Mouse (Mus musculus): ENCODE data around the gene Trim56. TPM values are rescaled to one million over a fixed set of nuclear protein-coding genes. Genes with fewer than 3 reads are reported as not detected.

The Trim56 gene
- 0.25 and 3.2 TPM in 2 replicates for polyA plus RNA-seq (2021; fragmentation: Nextera tagmentation)
- long read RNA-seq, experiment 1, partial matches to known transcripts, result 0 of 1 reads
- long read RNA-seq, experiment 1, other reads (novel, unspliced or antisense), result 1 of 1 reads
- long read RNA-seq, experiment 2, partial matches to known transcripts, result 0 of 2 reads
- long read RNA-seq, experiment 2, other reads (novel, unspliced or antisense), result 2 of 2 reads

DNA sequence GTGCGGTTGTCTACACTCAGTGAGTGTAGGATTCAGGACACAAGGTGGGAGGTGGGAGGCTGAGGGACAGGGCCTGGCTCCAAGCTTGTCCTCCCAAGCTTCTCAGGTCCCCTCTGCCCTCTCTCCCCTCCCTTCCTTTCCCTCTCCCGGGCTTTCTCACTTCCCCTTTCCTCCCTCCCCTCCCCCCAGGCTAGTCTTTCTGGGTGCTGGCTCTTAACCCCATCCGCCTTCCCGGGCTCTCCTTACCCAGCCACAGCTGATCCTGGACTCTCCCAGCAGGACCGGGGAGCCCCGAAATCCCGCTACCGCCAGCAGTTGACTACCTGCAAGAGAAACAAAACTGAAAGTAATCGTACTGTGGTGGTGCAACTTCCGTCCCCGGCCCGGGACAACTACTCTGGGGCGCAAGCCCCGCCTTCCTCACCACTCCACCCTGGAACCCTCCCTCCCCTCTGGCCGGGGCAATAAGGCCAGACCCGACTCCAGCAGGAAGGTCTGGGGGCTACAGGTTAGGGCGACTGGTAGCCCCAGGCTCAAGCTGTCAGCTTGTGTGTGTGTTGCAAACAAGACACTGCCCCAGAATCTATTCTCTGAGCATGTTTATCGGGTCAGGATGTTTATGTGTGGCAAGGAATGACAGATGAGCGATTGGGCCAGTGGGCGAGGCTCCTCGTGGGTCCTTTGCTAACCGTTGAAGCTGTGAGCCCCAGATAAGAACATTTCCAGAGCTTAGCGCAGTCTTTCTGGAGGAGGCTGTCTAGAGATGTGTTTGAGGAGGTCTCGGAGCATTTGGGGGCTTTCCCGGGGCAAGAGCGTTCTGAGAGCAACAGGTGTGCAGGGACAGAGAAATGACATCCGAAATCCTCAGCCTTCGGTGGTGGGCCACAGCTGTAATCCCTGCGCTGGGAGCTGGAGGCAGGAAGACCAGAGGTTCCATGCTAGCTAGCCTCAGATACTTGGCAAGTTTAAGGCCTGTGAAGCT, at the start of gene Trim56:
Gene Trim56 (minus strand): TSS at position 344 of the 982 bp plus-strand sequence.

GRCm38 (mm10) chr5:137149272-137149882, 33.4 kb upstream of the Trim56 start, which contains the start of gene Muc3:
TSS of gene Muc3 (minus strand) at chr5:137149322.

GRCm38 (mm10) chr5:137072079-137072960, 43.7 kb downstream of the Trim56 start, which contains the start of gene Serpine1:
TSS of gene Serpine1 (minus strand) at chr5:137072268.

Other genes starting within 250 kb of the Trim56 start
- gene Col26a1, start 233.0 kb downstream of the Trim56 start, polyA plus RNA-seq (2021; fragmentation: Nextera tagmentation), result 0.53 and 1.1 TPM in 2 replicates
- 70.1 and 118 TPM in 2 replicates for gene Ift22, start 208.1 kb downstream of the Trim56 start, polyA plus RNA-seq (2021; fragmentation: Nextera tagmentation)
- 557 and 619 TPM in 2 replicates for gene Fis1, start 162.9 kb downstream of the Trim56 start, polyA plus RNA-seq (2021; fragmentation: Nextera tagmentation)
- 0.05 TPM in 1 of 2 replicates, not detected in the other for gene Cldn15, start 149.6 kb downstream of the Trim56 start, polyA plus RNA-seq (2021; fragmentation: Nextera tagmentation)
- gene Plod3, start 129.2 kb downstream of the Trim56 start, polyA plus RNA-seq (2021; fragmentation: Nextera tagmentation), result 11.7 and 12.9 TPM in 2 replicates
- gene Znhit1, start 128.2 kb downstream of the Trim56 start, polyA plus RNA-seq (2021; fragmentation: Nextera tagmentation), result 183 and 217 TPM in 2 replicates
- gene Vgf, start 89.8 kb downstream of the Trim56 start, polyA plus RNA-seq (2021; fragmentation: Nextera tagmentation), result 12.8 and 33.4 TPM in 2 replicates
- gene Ap1s1, start 70.1 kb downstream of the Trim56 start, polyA plus RNA-seq (2021; fragmentation: Nextera tagmentation), result 561 and 626 TPM in 2 replicates
- gene Serpine1, start 43.9 kb downstream of the Trim56 start, polyA plus RNA-seq (2021; fragmentation: Nextera tagmentation), result 0.10 and 0.27 TPM in 2 replicates
- gene Muc3, start 33.1 kb upstream of the Trim56 start, polyA plus RNA-seq (2021; fragmentation: Nextera tagmentation), result not detected in 2 replicates
- 0.20 and 0.25 TPM in 2 replicates for gene Muc3a, start 96.2 kb upstream of the Trim56 start, polyA plus RNA-seq (2021; fragmentation: Nextera tagmentation)
- 28.0 and 30.3 TPM in 2 replicates for gene Ache, start 171.3 kb upstream of the Trim56 start, polyA plus RNA-seq (2021; fragmentation: Nextera tagmentation)
- 13.8 and 13.9 TPM in 2 replicates for gene Ufsp1, start 178.4 kb upstream of the Trim56 start, polyA plus RNA-seq (2021; fragmentation: Nextera tagmentation)
- 14.9 and 26.1 TPM in 2 replicates for gene Srrt, start 191.5 kb upstream of the Trim56 start, polyA plus RNA-seq (2021; fragmentation: Nextera tagmentation)
- gene Trip6, start 198.2 kb upstream of the Trim56 start, polyA plus RNA-seq (2021; fragmentation: Nextera tagmentation), result 3.5 and 3.6 TPM in 2 replicates
- gene Slc12a9, start 217.4 kb upstream of the Trim56 start, polyA plus RNA-seq (2021; fragmentation: Nextera tagmentation), result 4.4 and 7.1 TPM in 2 replicates
- gene Ephb4, start 233.9 kb upstream of the Trim56 start, polyA plus RNA-seq (2021; fragmentation: Nextera tagmentation), result 1.2 and 1.8 TPM in 2 replicates

All from left cerebral cortex, adult 6 months (tissue).